Mouse (Mus musculus): ENCODE data around the gene Aifm2. TPM values are rescaled to one million over a fixed set of nuclear protein-coding genes. Genes with fewer than 3 reads are reported as not detected.

The Aifm2 gene
- polyA plus RNA-seq, 1 experiment from 2014 or later = 6.0 TPM

DNA sequence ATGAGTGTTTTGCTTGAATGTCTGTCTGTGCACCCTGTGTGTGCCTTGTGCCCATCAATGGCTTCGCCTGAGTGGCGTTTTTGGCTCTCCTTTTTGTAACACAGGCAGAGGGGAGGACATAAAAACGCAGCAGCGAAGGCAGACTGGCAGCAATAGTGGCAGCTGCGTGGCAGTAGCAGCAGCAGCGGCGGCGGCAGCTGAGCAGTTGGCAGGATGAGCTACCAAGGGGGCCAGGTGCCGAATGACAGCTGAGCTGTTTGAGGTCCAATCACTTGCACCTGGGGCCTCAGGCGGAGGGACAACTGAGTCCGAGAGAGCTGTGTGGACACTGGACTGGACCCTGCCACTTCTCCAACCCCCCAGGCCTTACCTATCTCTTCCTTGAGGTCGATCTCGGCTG is 32.2 kb downstream of the Aifm2 start:
- no peak overlapping the region for H3K4me2 ChIP-seq (ENCODE audit: low read depth, low read length)
- no peak overlapping the region for H3K27ac ChIP-seq (ENCODE audit: low read length)
- no peak overlapping the region for H3K9ac ChIP-seq (ENCODE audit: low read depth, low read length)
- H3K27me3 ChIP-seq (ENCODE audit: control insufficient read depth, insufficient read depth, low read depth, low read length) = no peaks in the 10 kb centered on the region
- 65% methylated on average over 13 of the region's 13 CpGs for WGBS (ENCODE audit: insufficient replicate concordance)
- no peak for ATAC-seq (ENCODE audit: low read depth)
- no peak overlapping the region for H3K4me3 ChIP-seq (ENCODE audit: low read depth, low read length)
- H3K36me3 ChIP-seq (ENCODE audit: control insufficient read depth, insufficient read depth) = peaks cover 2% of the 10 kb centered on the region; the same call in 1 of the 2 replicates
- H3K9me3 ChIP-seq (replicated peaks; ENCODE audit: control insufficient read depth, low read length) = no peaks in the 10 kb centered on the region
- H3K4me1 ChIP-seq (ENCODE audit: control insufficient read depth, low read depth, low read length) = peaks cover 3% of the 10 kb centered on the region; the same call in 1 of the 2 replicates

DNA sequence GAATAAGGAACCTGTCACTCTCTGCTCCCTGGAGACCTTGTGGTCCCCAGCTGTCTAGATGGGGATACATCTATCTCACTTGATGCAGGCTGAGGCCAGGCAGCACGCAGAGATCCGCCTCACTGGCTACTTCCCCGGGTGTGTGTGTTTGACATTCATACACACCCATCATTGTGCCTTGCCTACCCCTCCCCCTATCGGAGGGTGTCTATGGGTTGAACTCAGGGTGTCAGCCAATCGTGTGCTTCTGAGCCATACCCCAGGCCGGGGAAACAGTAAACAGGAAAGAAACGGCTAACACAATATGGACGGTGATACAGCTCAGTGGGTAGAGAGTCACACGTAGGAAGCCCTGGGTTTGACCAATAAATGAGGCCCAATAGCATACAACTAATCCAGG is 35.0 kb downstream of the Aifm2 start:
- Histone ChIP-seq H3K4me2 (ENCODE audit: low read depth, low read length) (no peak overlapping the region), H3K27me3 (ENCODE audit: control insufficient read depth, insufficient read depth, low read depth, low read length) (no peaks in the 10 kb centered on the region), H3K9me3 (replicated peaks; ENCODE audit: control insufficient read depth, low read length) (no peaks in the 10 kb centered on the region), H3K4me1 (ENCODE audit: control insufficient read depth, low read depth, low read length) (peaks cover 3% of the 10 kb centered on the region; the same call in 1 of the 2 replicates), H3K9ac (ENCODE audit: low read depth, low read length) (no peak overlapping the region), H3K36me3 (ENCODE audit: control insufficient read depth, insufficient read depth) (peaks cover 2% of the 10 kb centered on the region; the same call in 1 of the 2 replicates), H3K4me3 (ENCODE audit: low read depth, low read length) (no peak overlapping the region), H3K27ac (ENCODE audit: low read length) (no peak overlapping the region)
- WGBS (ENCODE audit: insufficient replicate concordance) = 62% methylated on average over 9 of the region's 9 CpGs
- no peak for ATAC-seq (ENCODE audit: low read depth)

DNA sequence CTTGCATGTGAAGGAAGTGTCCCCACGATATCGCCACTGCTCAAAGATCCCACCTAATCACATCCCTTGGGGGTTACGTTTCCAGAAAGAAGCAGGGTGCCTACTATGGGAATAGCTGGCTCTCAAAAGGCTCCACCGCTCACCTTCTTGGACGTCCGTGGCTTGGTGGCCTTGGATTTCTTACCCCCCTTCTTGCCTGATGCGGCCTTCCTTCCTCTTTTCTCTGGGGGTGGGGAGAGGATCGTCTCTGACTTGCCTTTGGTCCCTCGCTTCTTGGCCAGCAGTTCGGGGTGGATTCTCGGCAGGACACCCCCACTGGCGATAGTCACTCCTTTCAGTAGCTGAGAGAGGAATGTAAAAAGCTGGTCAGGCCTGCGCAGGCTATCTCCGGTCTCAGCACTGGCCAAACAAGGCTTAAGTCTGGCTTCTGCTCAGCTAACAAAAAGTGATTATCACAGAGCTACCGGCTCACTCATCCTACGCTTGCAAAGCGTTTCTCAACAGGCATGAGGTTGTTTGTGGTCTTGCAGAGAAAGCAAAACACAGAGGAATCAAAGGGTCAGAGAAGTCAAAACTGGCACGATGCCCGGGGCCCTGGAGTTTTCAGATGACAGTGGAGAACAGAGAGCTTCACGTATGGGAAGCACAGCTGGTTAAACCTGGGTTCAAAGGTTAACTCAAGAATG is 36.6 kb downstream of the Aifm2 start:
- Histone ChIP-seq H3K4me2 (ENCODE audit: low read depth, low read length) (peak overlapping the region; percentile 10), H3K4me3 (ENCODE audit: low read depth, low read length) (peak overlapping the region; percentile 13; the same call in 1 of the 2 replicates), H3K36me3 (ENCODE audit: control insufficient read depth, insufficient read depth) (no peaks in the 10 kb centered on the region), H3K27me3 (ENCODE audit: control insufficient read depth, insufficient read depth, low read depth, low read length) (no peaks in the 10 kb centered on the region), H3K27ac (ENCODE audit: low read length) (peak overlapping the region; percentile 82), H3K4me1 (ENCODE audit: control insufficient read depth, low read depth, low read length) (peaks cover 3% of the 10 kb centered on the region; the same call in 1 of the 2 replicates), H3K9ac (ENCODE audit: low read depth, low read length) (0 out of 2 replicates have a peak overlapping the region, but pooled peaks have one; percentile 0), H3K9me3 (replicated peaks; ENCODE audit: control insufficient read depth, low read length) (no peaks in the 10 kb centered on the region)
- 37% methylated on average over 20 of the region's 20 CpGs for WGBS (ENCODE audit: insufficient replicate concordance)
- ATAC-seq (ENCODE audit: low read depth) = peak; percentile 90

DNA sequence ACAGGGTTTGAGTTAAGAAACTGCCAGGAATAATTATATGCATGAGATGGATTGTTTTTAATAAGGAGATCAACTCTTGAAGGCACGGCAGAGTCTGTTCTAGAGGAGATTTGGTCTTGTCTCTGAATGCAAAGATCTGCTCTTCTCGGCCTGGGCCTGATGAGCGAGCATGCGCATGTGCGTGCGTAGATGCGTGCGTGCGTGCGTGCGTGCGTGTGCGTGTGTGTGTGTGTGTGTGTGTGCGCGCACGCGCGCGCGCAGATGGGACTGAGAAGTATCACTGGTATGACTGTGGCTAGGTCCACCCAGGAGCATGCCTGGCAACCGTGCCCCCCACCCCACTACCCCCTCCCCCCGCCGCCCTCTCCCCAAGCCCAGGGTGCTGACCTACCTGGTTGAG is 38.0 kb downstream of the Aifm2 start:
- Histone ChIP-seq H3K4me1 (ENCODE audit: control insufficient read depth, low read depth, low read length) (peaks cover 3% of the 10 kb centered on the region; the same call in 1 of the 2 replicates), H3K9ac (ENCODE audit: low read depth, low read length) (no peak overlapping the region), H3K4me2 (ENCODE audit: low read depth, low read length) (no peak overlapping the region), H3K4me3 (ENCODE audit: low read depth, low read length) (no peak overlapping the region), H3K27ac (ENCODE audit: low read length) (no peak overlapping the region), H3K27me3 (ENCODE audit: control insufficient read depth, insufficient read depth, low read depth, low read length) (no peaks in the 10 kb centered on the region), H3K9me3 (replicated peaks; ENCODE audit: control insufficient read depth, low read length) (no peaks in the 10 kb centered on the region), H3K36me3 (ENCODE audit: control insufficient read depth, insufficient read depth) (no peaks in the 10 kb centered on the region)
- WGBS (ENCODE audit: insufficient replicate concordance) = 89% methylated on average over 23 of the region's 23 CpGs
- no peak for ATAC-seq (ENCODE audit: low read depth)

DNA sequence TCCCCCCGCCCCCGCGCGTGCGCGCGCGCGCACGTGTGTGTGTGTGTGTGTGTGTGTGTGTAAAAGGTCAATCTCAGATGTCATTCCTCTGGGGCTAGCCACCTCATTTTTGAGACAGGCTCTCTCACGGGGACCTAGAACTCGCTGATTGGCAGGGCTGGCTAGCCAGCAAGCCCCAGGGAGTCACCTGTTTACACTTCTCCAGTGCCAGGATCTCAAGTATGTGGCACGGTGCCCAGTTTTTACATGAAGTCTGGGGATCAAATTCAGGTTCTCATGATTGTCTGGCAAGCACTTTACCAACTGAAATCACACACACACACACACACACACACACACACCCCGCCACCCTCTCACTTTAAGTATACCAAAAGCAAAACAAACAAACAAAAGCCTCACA is 42.0 kb downstream of the Aifm2 start:
- 84% methylated on average over 14 of the region's 14 CpGs for WGBS (ENCODE audit: insufficient replicate concordance)

DNA sequence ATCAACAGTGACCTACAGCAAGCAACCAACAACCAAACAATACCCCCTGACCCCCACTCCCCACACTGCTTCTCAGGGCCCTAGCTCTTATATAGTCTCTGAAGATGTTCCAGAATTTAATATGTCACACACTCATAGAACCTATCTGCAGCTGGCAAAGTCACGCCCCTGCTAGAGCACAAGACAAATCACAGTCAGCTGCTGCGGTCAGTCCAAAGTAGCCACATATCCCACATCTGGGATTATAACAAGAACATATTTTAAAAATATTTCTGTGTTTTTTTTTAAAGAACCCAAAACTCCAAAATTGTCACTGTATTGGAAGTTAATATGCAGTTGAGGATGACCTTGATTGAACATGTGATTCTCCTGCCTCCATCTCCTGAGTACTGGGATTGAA is 43.8 kb downstream of the Aifm2 start:
- ATAC-seq (ENCODE audit: low read depth) = no peak
- no peaks in the 10 kb centered on the region for H3K27me3 ChIP-seq (ENCODE audit: control insufficient read depth, insufficient read depth, low read depth, low read length)
- no peaks in the 10 kb centered on the region for H3K36me3 ChIP-seq (ENCODE audit: control insufficient read depth, insufficient read depth)
- H3K9me3 ChIP-seq (replicated peaks; ENCODE audit: control insufficient read depth, low read length) = no peaks in the 10 kb centered on the region
- H3K4me3 ChIP-seq (ENCODE audit: low read depth, low read length) = no peak overlapping the region
- H3K4me1 ChIP-seq (ENCODE audit: control insufficient read depth, low read depth, low read length) = no peaks in the 10 kb centered on the region
- H3K9ac ChIP-seq (ENCODE audit: low read depth, low read length) = no peak overlapping the region
- no peak overlapping the region for H3K4me2 ChIP-seq (ENCODE audit: low read depth, low read length)
- 81% methylated on average over 2 of the region's 2 CpGs for WGBS (ENCODE audit: insufficient replicate concordance)
- no peak overlapping the region for H3K27ac ChIP-seq (ENCODE audit: low read length)

More for the DNA sequence above, 42.0 kb downstream of the Aifm2 start:
- no peaks in the 10 kb centered on the region for H3K27me3 ChIP-seq (ENCODE audit: control insufficient read depth, insufficient read depth, low read depth, low read length)
- no peaks in the 10 kb centered on the region for H3K4me1 ChIP-seq (ENCODE audit: control insufficient read depth, low read depth, low read length)
- H3K4me3 ChIP-seq (ENCODE audit: low read depth, low read length) = no peak overlapping the region
- no peaks in the 10 kb centered on the region for H3K9me3 ChIP-seq (replicated peaks; ENCODE audit: control insufficient read depth, low read length)
- H3K9ac ChIP-seq (ENCODE audit: low read depth, low read length) = no peak overlapping the region
- no peaks in the 10 kb centered on the region for H3K36me3 ChIP-seq (ENCODE audit: control insufficient read depth, insufficient read depth)
- ATAC-seq (ENCODE audit: low read depth) = no peak
- H3K4me2 ChIP-seq (ENCODE audit: low read depth, low read length) = no peak overlapping the region
- no peak overlapping the region for H3K27ac ChIP-seq (ENCODE audit: low read length)

DNA sequence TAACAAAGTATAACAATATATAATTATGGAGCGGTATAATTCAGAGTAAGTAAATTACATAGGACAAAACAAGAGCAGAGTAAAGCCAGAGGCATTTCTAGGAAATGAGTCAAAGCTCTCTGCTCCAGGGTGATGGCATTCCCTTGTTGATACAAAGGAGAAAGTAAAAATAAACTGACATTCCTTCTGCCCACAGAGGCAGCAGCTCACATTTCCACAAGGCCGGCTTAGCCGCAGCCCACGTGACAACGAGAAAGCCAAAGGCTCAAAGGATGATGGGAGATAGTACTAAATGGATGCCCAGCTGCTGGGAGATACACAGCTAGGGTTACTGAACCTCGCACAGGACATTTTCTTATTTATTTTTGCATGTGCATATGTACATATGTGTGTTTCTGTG is 44.8 kb downstream of the Aifm2 start:
- Histone ChIP-seq H3K9ac (ENCODE audit: low read depth, low read length) (no peak overlapping the region), H3K36me3 (ENCODE audit: control insufficient read depth, insufficient read depth) (no peaks in the 10 kb centered on the region), H3K27me3 (ENCODE audit: control insufficient read depth, insufficient read depth, low read depth, low read length) (no peaks in the 10 kb centered on the region), H3K9me3 (replicated peaks; ENCODE audit: control insufficient read depth, low read length) (no peaks in the 10 kb centered on the region), H3K4me1 (ENCODE audit: control insufficient read depth, low read depth, low read length) (no peaks in the 10 kb centered on the region), H3K27ac (ENCODE audit: low read length) (no peak overlapping the region), H3K4me3 (ENCODE audit: low read depth, low read length) (no peak overlapping the region), H3K4me2 (ENCODE audit: low read depth, low read length) (no peak overlapping the region)
- no peak for ATAC-seq (ENCODE audit: low read depth)
- 34% methylated on average over 6 of the region's 6 CpGs for WGBS (ENCODE audit: insufficient replicate concordance)

DNA sequence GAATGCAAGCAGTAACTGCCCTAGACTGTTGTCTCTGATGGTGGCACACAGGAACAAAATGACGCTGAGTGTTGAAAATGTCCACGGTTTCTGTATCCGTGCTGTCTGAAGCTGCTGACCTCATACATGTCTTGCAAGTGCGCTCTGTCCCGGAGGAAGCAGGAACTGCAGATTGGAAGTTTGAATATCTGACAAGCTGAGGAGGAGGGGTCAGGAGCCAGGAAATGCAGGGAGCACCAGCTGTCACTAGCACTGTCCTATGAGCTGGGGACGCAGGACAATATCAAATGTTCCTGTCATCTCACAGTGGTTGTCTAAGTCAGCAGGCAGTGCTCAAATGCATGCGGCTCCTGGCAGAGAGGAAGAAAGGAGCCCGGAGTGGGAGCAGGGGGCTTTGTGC is 49.6 kb downstream of the Aifm2 start:
- Histone ChIP-seq H3K27ac (ENCODE audit: low read length) (no peak overlapping the region), H3K4me2 (ENCODE audit: low read depth, low read length) (no peak overlapping the region), H3K4me1 (ENCODE audit: control insufficient read depth, low read depth, low read length) (no peaks in the 10 kb centered on the region), H3K4me3 (ENCODE audit: low read depth, low read length) (no peak overlapping the region), H3K36me3 (ENCODE audit: control insufficient read depth, insufficient read depth) (no peaks in the 10 kb centered on the region), H3K9me3 (replicated peaks; ENCODE audit: control insufficient read depth, low read length) (no peaks in the 10 kb centered on the region), H3K27me3 (ENCODE audit: control insufficient read depth, insufficient read depth, low read depth, low read length) (no peaks in the 10 kb centered on the region), H3K9ac (ENCODE audit: low read depth, low read length) (no peak overlapping the region)
- WGBS (ENCODE audit: insufficient replicate concordance) = 57% methylated on average over 8 of the region's 8 CpGs
- no peak for ATAC-seq (ENCODE audit: low read depth)

DNA sequence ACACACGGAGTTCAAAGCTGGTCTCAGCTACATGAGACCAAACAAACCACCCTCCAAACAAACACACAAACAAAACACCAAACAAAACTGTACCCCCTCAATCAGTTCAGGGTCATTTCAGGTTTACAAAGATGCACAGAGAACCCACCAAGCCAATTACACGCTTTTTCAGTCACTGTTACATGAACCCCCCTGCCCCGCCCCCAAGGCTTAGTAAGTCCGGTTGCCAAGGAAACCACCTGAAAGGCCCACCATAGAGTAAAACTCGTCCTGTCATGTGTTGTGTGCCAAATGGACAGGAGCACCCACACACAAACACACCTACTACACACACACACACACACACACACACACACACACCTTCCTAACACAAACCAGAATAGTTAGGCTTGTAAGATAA is 50.5 kb downstream of the Aifm2 start:
- no peak overlapping the region for H3K27ac ChIP-seq (ENCODE audit: low read length)
- H3K4me1 ChIP-seq (ENCODE audit: control insufficient read depth, low read depth, low read length) = no peaks in the 10 kb centered on the region
- no peak overlapping the region for H3K4me3 ChIP-seq (ENCODE audit: low read depth, low read length)
- H3K9ac ChIP-seq (ENCODE audit: low read depth, low read length) = no peak overlapping the region
- H3K9me3 ChIP-seq (replicated peaks; ENCODE audit: control insufficient read depth, low read length) = no peaks in the 10 kb centered on the region
- H3K4me2 ChIP-seq (ENCODE audit: low read depth, low read length) = no peak overlapping the region
- no peaks in the 10 kb centered on the region for H3K36me3 ChIP-seq (ENCODE audit: control insufficient read depth, insufficient read depth)
- no peak for ATAC-seq (ENCODE audit: low read depth)
- 55% methylated on average over 5 of the region's 5 CpGs for WGBS (ENCODE audit: insufficient replicate concordance)
- no peaks in the 10 kb centered on the region for H3K27me3 ChIP-seq (ENCODE audit: control insufficient read depth, insufficient read depth, low read depth, low read length)

Measured in liver, embryonic 16.5 days (tissue).